Mouse (Mus musculus) heart, embryonic 16.5 days (tissue): Measurements from ENCODE around the gene Paxx. TPM values are rescaled to one million over a fixed set of nuclear protein-coding genes. Genes with fewer than 3 reads are reported as not detected.

ENCODE experiments used
- ATAC-seq: fragments of 200-750 bp; cut with Nextera tagmentation; replicated peaks from 2 replicates; pipeline ENCODE4 v1.8.0; 2017; ENCODE audit warnings: moderate number of reproducible peaks; ENCODE audit not compliant: insufficient read depth, low FRiP score; ENCODE audit errors: extremely low read depth
- H3K27ac ChIP-seq: fragments of 300-500 bp; sonication (generic); 2 replicates; pipeline ENCODE4 v1.5.1; 2014; ENCODE audit warnings: mild to moderate bottlenecking, low read length, control low read depth, moderate library complexity
- H3K27me3 ChIP-seq: fragments of 300-500 bp; sonication (generic); 2 replicates; pipeline ENCODE4 v1.6.1; 2014; ENCODE audit warnings: low read length, mixed read lengths; ENCODE audit not compliant: control insufficient read depth, insufficient read depth
- H3K36me3 ChIP-seq: fragments of 300-500 bp; sonication (generic); 2 replicates; pipeline ENCODE4 v1.6.1; 2014; ENCODE audit not compliant: control insufficient read depth, insufficient read depth
- H3K4me1 ChIP-seq: fragments of 300-500 bp; sonication (generic); 2 replicates; pipeline ENCODE4 v1.6.1; 2014; ENCODE audit warnings: low read length, mixed read lengths; ENCODE audit not compliant: control insufficient read depth, insufficient read depth
- H3K4me2 ChIP-seq: fragments of 300-500 bp; sonication (generic); 2 replicates; pipeline ENCODE4 v1.6.1; 2014; ENCODE audit warnings: low read depth, mild to moderate bottlenecking, control low read depth, low read length
- H3K4me3 ChIP-seq: fragments of 300-500 bp; sonication (generic); 2 replicates; pipeline ENCODE4 v1.5.1; 2014; ENCODE audit warnings: mild to moderate bottlenecking, control low read depth, low read length
- H3K9ac ChIP-seq: fragments of 300-500 bp; sonication (generic); 2 replicates; pipeline ENCODE4 v1.6.1; 2014; ENCODE audit warnings: low read length, control low read depth
- H3K9me3 ChIP-seq: fragments of 300-500 bp; sonication (generic); replicated peaks from 2 replicates; pipeline ENCODE4 v1.6.1; 2016; ENCODE audit warnings: low read length; ENCODE audit not compliant: control insufficient read depth
- WGBS: fragments of 180-500 bp; shearing (Covaris S2); extraction: QIAGEN DNeasy Blood & Tissue Kit; methylation state at CpG from one replicate; pipeline ENCODE4 v1.1.7; 2014; 5-methylcytosine and 5-hydroxymethylcytosine counted together
- polyA plus RNA-seq: library from polyadenylated mRNA; unstranded; fragments of >200 nt; fragmentation: Nextera tagmentation; extraction: Ambion mirVana; gene quantifications from 2 replicates; pipeline ENCODE4 v1.2.1, GENCODE M21; 2015

The Paxx gene
- polyA plus RNA-seq, 1 experiment from 2014 or later = 37.6 TPM

DNA sequence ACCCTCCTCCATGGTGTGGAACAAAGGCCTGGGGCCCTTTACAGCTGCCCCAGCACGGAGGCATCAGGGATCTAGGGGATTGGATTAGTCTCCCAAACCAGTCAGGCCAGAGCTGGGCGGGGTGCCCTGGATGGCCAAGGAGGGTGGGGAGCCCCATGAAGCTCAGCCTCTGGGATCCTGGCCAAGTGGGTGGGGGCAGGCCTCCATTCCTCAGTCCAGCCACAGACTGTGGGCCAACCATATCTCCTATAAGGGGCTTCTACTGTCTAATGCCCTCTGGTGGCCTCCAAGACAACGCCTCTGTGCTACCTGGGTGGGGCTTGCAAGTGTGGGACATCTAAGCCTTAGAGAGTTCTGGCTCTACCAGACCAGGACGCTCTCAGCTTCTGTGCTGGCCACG is 2.0 kb downstream of the Paxx start:
- H3K27ac ChIP-seq = no peak overlapping the region
- no peak for ATAC-seq
- H3K4me1 ChIP-seq = peaks cover 26% of the 10 kb centered on the region
- no peak overlapping the region for H3K4me3 ChIP-seq
- H3K9ac ChIP-seq = no peak overlapping the region
- no peaks in the 10 kb centered on the region for H3K27me3 ChIP-seq
- H3K36me3 ChIP-seq = no peaks in the 10 kb centered on the region; the same call in 1 of the 2 replicates
- WGBS = 69% methylated on average over 5 of the region's 5 CpGs
- H3K4me2 ChIP-seq = no peak overlapping the region
- H3K9me3 ChIP-seq = no peaks in the 10 kb centered on the region

DNA sequence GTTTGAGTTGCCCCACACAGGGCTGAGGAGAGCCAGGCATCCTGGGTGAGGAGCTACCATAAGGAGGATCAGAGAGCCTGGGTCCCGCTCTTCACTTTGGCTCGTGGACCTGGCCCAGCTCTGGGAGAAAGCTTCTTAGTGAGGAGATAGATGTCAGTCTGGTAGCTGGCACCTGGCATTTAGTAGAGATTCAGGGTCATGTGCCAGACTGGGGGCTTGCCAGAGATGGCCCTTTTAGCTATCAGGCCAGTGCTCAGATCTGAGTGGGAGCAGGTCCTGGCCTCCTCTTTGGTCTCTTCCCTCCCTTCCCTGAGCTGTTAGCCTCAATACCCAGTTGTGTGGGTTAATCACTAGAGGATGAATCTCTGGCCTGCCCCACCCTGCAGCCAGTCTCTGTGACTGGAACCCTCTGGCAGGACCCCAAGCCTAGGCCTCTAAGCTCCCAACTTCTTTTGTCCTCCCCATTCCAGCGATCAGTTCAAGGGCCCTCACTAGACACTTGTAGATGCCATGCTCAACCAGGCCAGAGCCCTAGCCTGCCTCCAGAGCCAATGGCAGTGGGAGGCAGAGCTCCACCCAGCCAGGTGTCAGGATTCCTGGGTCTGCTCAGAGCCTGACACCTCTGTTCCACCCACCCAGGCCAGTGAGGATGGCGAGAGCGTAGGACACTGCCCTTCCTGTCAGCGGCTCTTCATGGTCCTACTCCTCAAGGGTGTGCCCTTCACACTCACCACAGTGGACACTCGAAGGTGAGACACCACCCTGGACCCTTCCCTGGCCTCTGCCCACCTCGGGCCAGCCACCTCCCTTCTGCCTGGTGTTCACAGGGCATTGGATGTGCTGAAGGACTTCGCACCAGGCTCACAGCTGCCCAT is 3.6 kb downstream of the Paxx start:
- Histone ChIP-seq H3K27me3 (no peaks in the 10 kb centered on the region), H3K4me2 (no peak overlapping the region), H3K4me3 (no peak overlapping the region), H3K27ac (no peak overlapping the region), H3K9ac (no peak overlapping the region), H3K9me3 (no peaks in the 10 kb centered on the region), H3K36me3 (no peaks in the 10 kb centered on the region; the same call in 1 of the 2 replicates), H3K4me1 (peaks cover 26% of the 10 kb centered on the region)
- no peak for ATAC-seq
- WGBS = 70% methylated on average over 9 of the region's 9 CpGs

DNA sequence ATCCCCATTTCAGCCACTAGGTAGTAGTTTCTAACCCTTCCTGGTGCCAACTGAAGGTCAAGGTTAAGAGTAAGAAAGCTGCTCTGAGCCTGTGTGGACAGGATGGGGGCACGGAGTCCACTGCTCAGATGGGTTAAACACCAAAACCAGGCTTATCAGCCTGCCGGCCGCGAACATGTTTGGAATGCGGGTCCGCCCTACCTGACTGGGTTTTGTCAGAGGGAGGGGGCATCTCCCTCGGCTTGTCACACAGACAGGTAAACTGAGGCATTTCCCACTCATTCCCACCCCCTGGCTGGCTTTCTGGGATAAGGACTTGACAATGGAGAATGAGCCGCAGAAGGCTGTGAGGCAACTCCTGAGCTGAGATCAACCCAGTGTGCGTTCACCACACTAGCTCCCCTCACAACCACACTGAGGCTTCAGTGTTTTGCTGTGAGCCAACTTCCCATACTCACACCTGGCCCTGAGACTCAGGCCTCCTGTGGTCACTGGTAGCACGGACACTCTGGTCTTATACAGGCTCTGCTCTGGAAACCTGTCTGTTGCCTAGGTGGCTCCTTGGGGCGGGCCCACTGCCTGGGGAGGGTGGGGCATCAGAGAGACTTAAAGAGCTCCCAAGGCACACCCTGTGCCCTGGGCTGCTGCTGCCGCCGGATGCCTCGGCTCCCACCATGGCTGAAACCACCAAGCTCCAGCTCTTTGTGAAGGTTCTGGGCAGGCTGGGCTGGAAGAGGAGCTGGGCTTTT is 4.5 kb downstream of the Paxx start, which contains the start of gene Clic3:
Gene Clic3, plus strand, starts transcription at position 634 of the 749 bp plus-strand sequence.
- H3K4me3 ChIP-seq = no peak within 1 kb of the TSS
- H3K4me2 ChIP-seq = no peak within 1 kb of the TSS
- H3K27ac ChIP-seq = no peak within 1 kb of the TSS
- no peaks in the 10 kb centered on the region; the same call in 1 of the 2 replicates for H3K36me3 ChIP-seq
- 43% methylated on average over 14 of the region's 14 CpGs for WGBS
- no peaks in the 10 kb centered on the region for H3K9me3 ChIP-seq
- no peak for ATAC-seq
- H3K27me3 ChIP-seq = no peaks in the 10 kb centered on the region
- H3K4me1 ChIP-seq = peaks cover 22% of the 10 kb centered on the region
- H3K9ac ChIP-seq = no peak within 1 kb of the TSS

DNA sequence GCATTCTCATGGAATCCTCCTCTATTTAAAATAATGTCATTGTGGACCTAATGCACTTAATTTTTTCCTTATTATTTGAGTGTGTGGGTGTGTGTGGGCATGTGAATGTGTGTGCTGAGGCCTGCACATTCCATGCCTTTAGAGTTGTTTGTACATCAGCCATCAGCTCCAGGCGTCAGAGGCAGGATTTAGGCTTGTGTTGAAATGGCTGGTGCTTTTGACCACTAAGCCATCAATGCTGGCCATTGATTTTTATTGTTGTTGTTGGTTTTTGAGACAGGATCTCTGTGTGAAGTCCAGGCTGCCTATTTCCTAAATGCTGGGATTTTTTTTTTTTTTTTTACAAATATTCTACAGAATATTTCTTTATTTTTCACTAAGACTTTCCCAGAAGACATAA is 7.9 kb downstream of the Paxx start:
- 56% methylated on average over 1 of the region's 1 CpGs for WGBS
- no peaks in the 10 kb centered on the region; the same call in 1 of the 2 replicates for H3K36me3 ChIP-seq

DNA sequence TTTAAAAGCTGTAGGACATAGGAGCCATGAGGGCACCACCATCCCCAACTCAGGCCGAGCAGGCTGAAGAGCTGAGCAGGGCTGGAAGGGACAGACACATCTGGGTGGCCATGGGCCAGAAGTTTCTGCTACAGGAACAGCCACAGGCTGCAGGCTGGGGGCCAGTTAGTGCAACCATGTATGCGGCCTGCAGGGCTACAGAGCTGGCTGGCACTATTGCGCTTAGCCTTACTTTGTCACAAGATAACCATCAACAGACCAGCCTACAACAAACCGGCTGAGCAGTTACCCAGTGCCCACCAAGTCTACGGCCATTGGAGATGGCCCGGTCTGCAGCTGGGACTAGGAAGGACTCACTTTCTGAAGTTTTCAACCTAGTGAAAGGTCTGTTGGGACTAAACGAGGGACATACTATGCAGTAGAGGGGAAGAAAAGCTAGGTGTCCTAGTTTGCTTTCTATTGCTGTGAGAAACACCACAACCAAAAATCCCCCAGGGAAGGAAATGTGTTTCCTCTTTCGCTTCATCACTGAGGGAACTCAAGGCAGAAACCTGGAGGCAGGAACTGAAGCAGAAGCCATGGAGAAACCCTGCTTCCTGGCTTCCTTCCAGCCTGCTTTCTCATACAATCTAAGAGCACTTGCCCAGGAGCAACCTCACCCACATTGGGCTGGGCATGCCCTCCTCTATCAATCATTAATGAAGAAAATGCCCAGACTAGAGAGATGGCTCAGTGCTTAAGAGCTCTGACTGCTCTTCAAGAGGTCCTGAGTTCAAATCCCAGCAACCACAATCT is 9.8 kb downstream of the Paxx start:
- 0 out of 2 replicates have a peak, but pooled peaks cover 2% of the 10 kb centered on the region for H3K4me1 ChIP-seq
- H3K27ac ChIP-seq = no peak overlapping the region
- 78% methylated on average over 8 of the region's 8 CpGs for WGBS
- ATAC-seq = no peak
- no peaks in the 10 kb centered on the region for H3K9me3 ChIP-seq
- no peaks in the 10 kb centered on the region for H3K27me3 ChIP-seq
- no peaks in the 10 kb centered on the region for H3K36me3 ChIP-seq
- no peak overlapping the region for H3K9ac ChIP-seq
- H3K4me2 ChIP-seq = no peak overlapping the region
- H3K4me3 ChIP-seq = no peak overlapping the region

More for the DNA sequence above, 7.9 kb downstream of the Paxx start:
- Histone ChIP-seq H3K4me3 (no peak overlapping the region), H3K9ac (no peak overlapping the region), H3K27ac (no peak overlapping the region), H3K27me3 (no peaks in the 10 kb centered on the region), H3K4me1 (0 out of 2 replicates have a peak, but pooled peaks cover 4% of the 10 kb centered on the region), H3K4me2 (no peak overlapping the region), H3K9me3 (no peaks in the 10 kb centered on the region)
- no peak for ATAC-seq

DNA sequence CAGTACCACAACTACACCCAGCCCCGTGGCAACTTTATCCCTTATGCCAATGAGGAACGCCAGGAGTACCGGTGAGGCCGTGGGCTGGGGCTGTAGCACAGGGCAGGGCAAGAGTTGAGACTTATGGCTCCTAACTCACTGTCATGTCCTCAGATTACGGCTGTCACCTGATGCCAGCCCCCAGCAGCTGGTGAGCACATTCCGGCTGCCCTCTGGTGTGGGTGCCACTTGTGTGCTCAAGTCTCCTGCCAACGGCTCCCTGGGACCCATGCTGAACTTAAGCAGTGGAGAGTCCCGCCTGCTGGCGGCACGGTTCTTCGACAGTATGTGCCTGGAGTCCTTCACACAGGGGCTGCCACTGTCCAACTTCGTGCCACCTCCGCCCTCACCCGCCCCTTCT is 18.2 kb downstream of the Paxx start:
- no peak for ATAC-seq
- Histone ChIP-seq H3K9ac (no peak overlapping the region), H3K4me1 (no peaks in the 10 kb centered on the region), H3K4me2 (no peak overlapping the region), H3K4me3 (no peak overlapping the region), H3K27ac (no peak overlapping the region), H3K9me3 (no peaks in the 10 kb centered on the region), H3K36me3 (peaks cover 8% of the 10 kb centered on the region; the same call in 1 of the 2 replicates), H3K27me3 (no peaks in the 10 kb centered on the region)
- WGBS = 85% methylated on average over 14 of the region's 14 CpGs

DNA sequence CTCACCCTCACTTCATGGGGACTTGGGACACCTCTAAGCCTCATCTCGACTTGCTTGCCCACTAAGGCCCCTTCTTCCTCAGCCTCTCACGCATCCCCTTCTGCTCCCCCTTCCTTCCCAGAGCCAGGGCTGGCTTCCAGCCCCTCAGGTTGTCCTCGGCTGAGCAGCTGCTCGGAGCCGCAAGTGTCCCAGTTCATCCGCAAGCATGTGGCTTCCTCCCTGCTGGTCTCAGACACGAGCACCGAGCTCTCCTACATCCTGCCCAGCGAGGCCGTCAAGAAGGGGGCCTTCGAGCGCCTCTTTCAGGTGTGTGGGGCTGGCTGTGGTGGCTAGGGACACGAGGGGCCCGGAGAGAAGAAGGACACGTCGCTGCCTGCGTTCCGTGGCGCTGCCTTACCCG is 19.8 kb downstream of the Paxx start:
- H3K4me1 ChIP-seq = no peaks in the 10 kb centered on the region
- no peak for ATAC-seq

DNA sequence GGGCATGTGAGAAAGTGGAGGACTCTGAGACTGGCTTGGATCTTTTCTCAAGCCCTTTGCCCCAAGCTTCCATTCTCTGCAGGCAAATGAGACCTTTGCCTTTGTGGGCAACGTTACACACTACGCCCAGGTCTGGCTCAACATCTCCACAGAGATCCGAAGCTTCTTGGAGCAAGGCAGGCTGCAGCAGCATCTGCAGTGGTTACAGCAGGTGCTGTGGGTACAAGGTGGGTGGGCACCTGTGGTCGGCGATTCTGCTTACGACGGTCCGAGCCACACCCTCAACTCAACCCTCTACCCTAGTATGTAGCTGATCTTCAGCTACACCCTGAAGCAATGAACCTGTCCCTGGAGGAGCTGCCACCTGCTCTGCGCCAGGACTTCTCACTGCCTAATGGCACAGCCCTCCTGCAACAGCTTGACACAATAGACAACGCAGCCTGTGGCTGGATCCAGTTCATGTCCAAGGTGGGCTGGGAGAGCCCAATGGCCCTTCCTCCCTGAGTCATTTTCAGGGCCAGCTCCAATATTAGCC is 24.5 kb downstream of the Paxx start:
- Histone ChIP-seq H3K4me1 (no peaks in the 10 kb centered on the region), H3K36me3 (peaks cover 6% of the 10 kb centered on the region; the same call in 1 of the 2 replicates), H3K4me2 (no peak overlapping the region), H3K27me3 (no peaks in the 10 kb centered on the region), H3K4me3 (no peak overlapping the region), H3K27ac (no peak overlapping the region), H3K9me3 (no peaks in the 10 kb centered on the region), H3K9ac (no peak overlapping the region)
- ATAC-seq = no peak
- 91% methylated on average over 10 of the region's 10 CpGs for WGBS

More for the DNA sequence above, 19.8 kb downstream of the Paxx start:
- no peak overlapping the region for H3K9ac ChIP-seq
- no peak overlapping the region for H3K27ac ChIP-seq
- no peak overlapping the region for H3K4me3 ChIP-seq
- peaks cover 8% of the 10 kb centered on the region; the same call in 1 of the 2 replicates for H3K36me3 ChIP-seq
- no peaks in the 10 kb centered on the region for H3K27me3 ChIP-seq
- WGBS = 81% methylated on average over 20 of the region's 20 CpGs
- no peaks in the 10 kb centered on the region for H3K9me3 ChIP-seq
- no peak overlapping the region for H3K4me2 ChIP-seq
